Mouse (Mus musculus) thymus, adult 18-20 months (tissue): Measurements from ENCODE around the gene 4430402I18Rik.

Experiments
- DNase-seq, 2 experiments: peaks; one replicate each; pipeline ENCODE4 v3.0.0; 2022; ENCODE audit warnings: mixed read lengths in 2 of 2

The 4430402I18Rik gene

GRCm38 (mm10) chr19:28964552-28964903 is 3.1 kb downstream of the 4430402I18Rik start:
- no peak for DNase-seq

GRCm38 (mm10) chr19:28963842-28964551 is 3.6 kb downstream of the 4430402I18Rik start, which contains the start of gene Plpp6:
Gene Plpp6 (plus strand): TSS chr19:28963953.
- peak; percentile 81 for DNase-seq

- no peak for DNase-seq
Measured at GRCm38 (mm10) chr19:28963513-28963841, 4.1 kb downstream of the 4430402I18Rik start.

GRCm38 (mm10) chr19:28963113-28963512 is 4.5 kb downstream of the 4430402I18Rik start:
- DNase-seq, result no peak

- no peak for DNase-seq
Measured at GRCm38 (mm10) chr19:28951251-28951650, 16.3 kb downstream of the 4430402I18Rik start.

- DNase-seq, result no peak
Measured at GRCm38 (mm10) chr19:28947311-28947710, 20.3 kb downstream of the 4430402I18Rik start.

GRCm38 (mm10) chr19:28946782-28947181 is 20.8 kb downstream of the 4430402I18Rik start:
- no peak for DNase-seq

- DNase-seq, result no peak
Measured at GRCm38 (mm10) chr19:28941271-28941670, 26.3 kb downstream of the 4430402I18Rik start.

GRCm38 (mm10) chr19:28940135-28940874 is 27.3 kb downstream of the 4430402I18Rik start:
- no peak for DNase-seq

- no peak for DNase-seq
Measured at GRCm38 (mm10) chr19:28934897-28935296, 32.7 kb downstream of the 4430402I18Rik start.

GRCm38 (mm10) chr19:28929034-28929433 is 38.6 kb downstream of the 4430402I18Rik start:
- no peak for DNase-seq

- no peak for DNase-seq
Measured at GRCm38 (mm10) chr19:28927396-28927795, 40.2 kb downstream of the 4430402I18Rik start.

- no peak for DNase-seq
Measured at GRCm38 (mm10) chr19:28926366-28926765, 41.2 kb downstream of the 4430402I18Rik start.

- no peak for DNase-seq
Measured at GRCm38 (mm10) chr19:28917839-28918238, 49.8 kb downstream of the 4430402I18Rik start.

GRCm38 (mm10) chr19:28916492-28916891 is 51.1 kb downstream of the 4430402I18Rik start:
- no peak for DNase-seq

GRCm38 (mm10) chr19:28915602-28916250 is 51.9 kb downstream of the 4430402I18Rik start:
- no peak for DNase-seq

GRCm38 (mm10) chr19:28914598-28914997 is 53.0 kb downstream of the 4430402I18Rik start:
- no peak for DNase-seq

GRCm38 (mm10) chr19:28908693-28909092 is 58.9 kb downstream of the 4430402I18Rik start:
- no peak for DNase-seq

GRCm38 (mm10) chr19:28908186-28908585 is 59.4 kb downstream of the 4430402I18Rik start:
- DNase-seq, result no peak

- no peak for DNase-seq
Measured at GRCm38 (mm10) chr19:28903536-28904119, 64.0 kb downstream of the 4430402I18Rik start.

GRCm38 (mm10) chr19:28902806-28903205 is 64.8 kb downstream of the 4430402I18Rik start:
- DNase-seq, result no peak

GRCm38 (mm10) chr19:28902111-28902510 is 65.5 kb downstream of the 4430402I18Rik start:
- DNase-seq, result no peak

GRCm38 (mm10) chr19:28900771-28901170 is 66.8 kb downstream of the 4430402I18Rik start:
- no peak for DNase-seq
